Mouse (Mus musculus): ENCODE data around the gene Peak1.

GRCm38 (mm10) chr9:56355186-56355585, 62.7 kb downstream of the Peak1 start:
- TF ChIP-seq POLR2A (IDR thresholded peaks at IDR 0.05; ENCODE audit: extremely low read depth, insufficient read depth, low read length) (no peak), CTCF (IDR thresholded peaks at IDR 0.05; ENCODE audit: extremely low read depth, insufficient read depth, low read length) (no peak)
